Mouse (Mus musculus) kidney, postnatal 10 days (tissue): ENCODE results near the gene Bmp7.

Source experiments
- DNase-seq: peaks from one replicate; pipeline ENCODE4 v3.0.0; 2021; ENCODE audit warnings: mixed read lengths

Bmp7 gene

GRCm38 (mm10) chr2:172940799-172941163 is 660 bp upstream of the Bmp7 start:
- peak; percentile 54 for DNase-seq

GRCm38 (mm10) chr2:172939639-172940002 is 500 bp downstream of the Bmp7 start:
- no peak for DNase-seq

DNA sequence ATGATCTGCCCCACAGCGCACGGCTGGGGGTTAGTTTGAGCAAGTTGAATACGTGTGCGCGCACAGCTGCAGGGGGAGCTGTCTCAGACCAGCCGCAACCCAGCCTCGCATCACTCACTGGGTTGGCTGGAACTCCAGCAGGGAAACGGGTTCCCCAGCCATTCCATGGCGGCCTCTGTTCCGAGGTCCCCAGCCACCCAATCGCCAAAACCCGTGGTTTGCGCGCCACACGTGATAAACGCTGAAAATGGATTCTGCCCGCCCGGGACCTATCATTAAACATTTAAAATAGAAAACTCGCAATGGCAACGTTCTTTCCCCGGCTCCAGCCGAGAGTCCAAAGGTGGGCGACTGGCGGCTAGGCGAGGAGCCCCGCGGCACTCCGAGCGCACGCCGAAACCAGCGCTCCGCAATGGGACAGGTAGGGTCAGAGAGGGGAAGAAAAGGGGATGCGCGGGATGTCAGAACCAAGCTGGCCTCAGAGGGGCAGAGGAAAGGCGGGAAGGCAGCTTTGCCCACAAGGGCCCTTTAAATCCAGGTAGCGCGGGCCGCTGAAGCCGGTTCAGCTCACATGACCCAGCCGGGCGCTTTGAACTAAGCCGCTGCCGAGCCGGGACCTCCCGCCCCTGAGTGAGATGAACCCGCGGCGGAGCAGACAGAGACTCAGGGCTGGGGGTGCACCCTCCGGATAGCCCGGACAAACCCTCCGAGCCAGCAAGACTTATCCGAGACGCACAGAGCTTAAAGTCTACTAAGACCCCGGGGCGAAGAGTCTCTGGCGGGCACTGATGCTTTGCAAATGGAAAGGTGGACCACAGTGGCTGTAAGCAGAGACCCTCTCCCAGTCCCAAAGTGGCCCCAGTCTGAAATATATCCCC is 1.1 kb downstream of the Bmp7 start:
- peak; percentile 82 for DNase-seq

- no peak for DNase-seq
Observed at GRCm38 (mm10) chr2:172937326-172938190, 2.6 kb downstream of the Bmp7 start.

DNA sequence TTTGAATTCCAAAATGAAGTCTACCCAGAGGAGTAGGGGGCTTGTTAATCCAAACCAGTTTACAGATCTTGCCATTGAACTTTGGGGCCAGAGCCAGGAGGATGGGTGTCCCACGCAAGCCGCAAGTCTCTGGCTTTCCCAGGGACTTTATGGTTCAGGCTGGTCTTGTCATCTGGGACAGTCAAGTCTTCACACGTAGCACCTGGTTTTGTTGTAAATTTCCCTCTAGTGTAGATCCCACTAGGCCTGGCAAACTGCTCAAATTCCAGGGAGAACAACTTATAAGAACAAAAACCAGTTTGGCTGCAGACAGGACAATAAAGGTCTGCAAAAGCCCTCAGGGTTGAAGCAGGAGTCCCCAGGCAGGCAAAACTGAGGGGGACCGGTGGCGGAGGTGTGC is 3.3 kb downstream of the Bmp7 start:
- no peak for DNase-seq

DNA sequence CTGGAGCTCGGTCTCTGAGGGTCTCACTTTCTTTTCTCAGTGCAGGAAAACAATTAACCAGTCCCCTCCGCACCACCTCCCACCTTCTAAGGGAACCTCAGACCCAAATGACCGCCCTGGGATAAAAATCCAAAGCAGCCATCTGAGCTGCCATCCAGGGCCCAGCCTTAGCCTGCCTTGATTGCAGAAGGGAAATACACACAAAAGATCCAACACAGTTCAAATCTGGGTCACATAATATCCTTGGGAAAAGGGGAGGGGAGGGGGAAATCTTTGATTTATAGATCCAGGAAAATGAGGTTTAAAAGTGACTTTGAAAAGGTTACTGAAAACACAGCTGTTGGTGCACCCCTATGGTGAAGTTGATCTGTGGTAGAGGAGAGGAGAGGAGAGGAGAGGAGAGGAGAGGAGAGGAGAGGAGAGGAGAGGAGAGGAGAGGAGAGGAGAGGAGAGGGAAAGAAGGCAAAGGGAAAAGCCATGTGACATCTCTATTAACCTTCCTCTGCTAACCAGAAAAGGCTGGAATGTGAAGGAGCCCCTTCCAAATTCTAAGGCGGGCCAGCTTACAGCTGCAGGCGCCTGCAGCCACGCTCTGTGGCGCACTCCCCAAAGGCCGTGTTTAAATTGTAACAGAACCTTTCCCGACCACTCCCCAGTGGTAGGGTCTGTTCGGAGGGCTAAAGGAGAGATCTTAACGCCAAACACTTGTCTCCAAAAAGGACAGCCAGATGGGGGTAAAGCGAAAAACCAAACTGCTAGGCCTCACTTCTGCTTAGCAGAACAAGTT is 4.2 kb downstream of the Bmp7 start:
- DNase-seq, result no peak

- DNase-seq, result peak; percentile 34
Observed at GRCm38 (mm10) chr2:172934891-172935740, 5.0 kb downstream of the Bmp7 start.

DNA sequence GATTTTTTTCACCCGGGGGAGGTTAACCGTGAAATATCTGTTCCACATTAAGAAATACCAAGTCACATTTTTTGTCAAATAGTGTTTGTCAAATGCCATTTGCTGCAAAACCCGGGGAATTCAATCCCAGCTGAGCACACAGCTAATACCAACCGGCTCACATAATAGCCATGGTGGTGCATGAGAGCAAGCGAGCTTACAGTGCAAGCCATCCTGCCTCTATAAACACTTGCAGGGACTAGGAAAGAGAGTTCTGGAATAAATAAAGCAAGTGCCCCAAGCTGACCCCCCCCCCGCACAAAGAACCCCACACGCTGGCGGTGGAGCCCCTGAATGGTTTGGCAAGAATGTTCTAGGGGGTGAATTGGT is 5.7 kb downstream of the Bmp7 start:
- no peak for DNase-seq

GRCm38 (mm10) chr2:172933631-172934419 is 6.3 kb downstream of the Bmp7 start:
- DNase-seq, result peak; percentile 87

DNA sequence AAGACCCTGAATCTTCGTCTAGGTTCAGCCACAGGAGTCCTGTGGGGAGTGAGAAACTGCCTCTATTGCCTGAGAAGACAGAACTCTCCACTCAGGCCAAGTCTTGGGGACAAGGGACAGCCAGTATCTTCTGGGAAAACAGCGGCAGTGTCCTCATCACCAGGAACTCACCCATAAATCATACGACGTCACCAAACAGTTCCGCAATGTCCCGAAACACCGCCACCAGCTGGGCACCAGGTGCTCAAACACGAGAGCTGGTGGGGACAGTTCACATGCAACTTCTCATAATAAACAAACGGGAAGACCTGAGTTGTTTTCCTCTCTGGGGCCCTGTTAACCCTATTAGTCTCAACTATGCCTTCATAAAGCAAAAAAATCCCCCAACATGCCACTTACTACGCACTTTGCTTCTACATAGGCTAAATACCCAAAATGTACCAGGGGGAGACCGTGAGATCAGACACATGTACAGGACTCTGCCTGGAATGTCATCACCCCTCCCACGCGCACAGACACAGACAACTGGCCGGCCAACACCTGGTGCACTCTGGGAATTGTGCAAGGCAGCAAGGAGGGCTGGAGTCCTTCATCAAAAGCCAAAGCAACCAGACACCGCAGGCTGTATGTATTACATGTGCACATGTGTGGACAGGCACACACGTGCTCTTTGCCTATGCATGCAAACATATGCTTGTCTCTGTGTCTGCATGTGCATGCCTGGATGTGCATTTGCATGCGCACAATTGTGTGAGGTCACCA is 8.8 kb downstream of the Bmp7 start:
- DNase-seq, result peak; percentile 60

DNA sequence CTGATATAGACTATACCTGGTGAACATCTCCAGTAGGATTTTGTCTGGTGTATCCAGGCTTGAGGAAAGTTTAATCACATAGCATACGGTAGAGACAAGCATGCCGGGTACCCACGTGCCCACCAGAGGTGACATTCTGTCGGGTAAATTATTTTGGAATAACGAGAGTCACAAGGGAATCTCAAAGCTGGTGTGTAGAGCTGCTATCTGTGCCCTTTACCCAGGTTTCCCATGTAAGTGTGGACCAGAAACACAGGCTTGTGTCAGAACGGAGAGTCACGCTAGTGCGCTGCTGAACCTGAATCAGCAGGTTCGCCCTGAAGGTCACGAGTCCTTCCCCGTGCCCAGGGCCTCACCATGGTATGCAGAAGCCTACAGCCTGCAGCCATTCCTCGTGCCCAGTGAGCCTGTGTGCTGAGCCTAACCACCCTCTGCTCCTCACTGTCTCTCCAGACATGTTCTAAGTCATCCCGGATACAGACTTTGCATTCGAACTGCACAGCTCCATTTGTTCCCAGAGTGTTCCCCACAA is 10.2 kb downstream of the Bmp7 start:
- peak; percentile 77 for DNase-seq

DNA sequence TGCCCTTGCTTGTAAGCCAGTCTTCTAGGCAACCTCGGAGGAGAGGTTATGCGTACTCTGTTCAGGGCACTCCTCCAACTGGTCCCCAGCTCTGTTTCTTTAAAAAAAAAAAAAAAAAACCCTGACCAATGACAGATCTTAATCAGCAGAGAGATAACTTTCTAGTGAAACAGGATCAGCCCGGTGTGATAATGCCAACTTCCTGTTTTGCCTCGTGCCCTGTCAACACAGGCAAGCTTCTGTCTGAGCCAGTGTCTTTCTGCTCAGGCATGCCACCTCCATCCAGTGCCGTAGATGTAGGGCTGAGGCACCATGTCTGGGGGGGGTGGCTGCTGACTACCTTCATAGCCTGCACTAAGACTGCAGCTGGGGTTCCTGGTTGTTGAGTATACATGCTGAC is 12.5 kb downstream of the Bmp7 start:
- no peak for DNase-seq

- peak; percentile 43 for DNase-seq
Observed at GRCm38 (mm10) chr2:172926311-172926710, 13.8 kb downstream of the Bmp7 start.

GRCm38 (mm10) chr2:172924961-172925360 is 15.2 kb downstream of the Bmp7 start:
- no peak for DNase-seq

DNA sequence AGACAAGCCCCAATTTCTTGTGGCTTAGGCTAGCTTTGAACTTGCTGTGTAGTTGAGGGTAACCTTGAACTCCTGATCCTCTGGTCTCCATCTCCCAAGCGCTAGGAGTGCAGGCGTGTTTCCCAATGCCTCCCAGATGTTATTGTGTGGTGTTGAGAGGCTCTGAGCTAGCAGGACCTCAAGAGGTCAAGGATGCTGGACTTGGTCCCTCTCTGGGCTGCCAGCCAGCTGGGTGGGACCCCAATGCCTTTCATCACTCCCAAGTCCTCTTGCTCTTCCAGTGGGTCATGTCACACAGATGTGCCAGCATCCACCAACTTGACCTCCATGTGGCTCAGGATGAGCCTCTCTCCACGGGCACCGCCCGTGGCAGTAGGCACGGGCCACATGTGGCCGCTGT is 16.9 kb downstream of the Bmp7 start:
- peak; percentile 51 for DNase-seq

DNA sequence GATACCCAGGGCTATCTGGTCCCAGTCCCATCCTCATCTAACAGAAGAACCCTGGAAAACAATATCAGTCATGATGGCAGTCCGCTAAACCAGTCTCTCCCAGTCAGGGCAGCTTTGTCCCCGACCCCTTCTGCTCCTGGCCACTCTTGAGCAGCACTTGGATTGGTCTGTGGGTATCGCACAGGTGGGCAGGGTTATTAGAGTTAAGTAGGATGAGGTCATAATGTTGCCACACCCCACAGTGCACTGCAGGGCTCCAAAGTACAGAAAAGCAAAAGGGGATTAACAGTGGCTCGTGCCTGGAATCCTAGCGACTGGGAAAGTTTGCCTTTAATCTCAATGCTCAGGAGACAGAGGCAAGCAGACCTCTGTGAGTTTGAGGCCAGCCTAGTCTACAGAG is 17.5 kb downstream of the Bmp7 start:
- DNase-seq, result no peak

DNA sequence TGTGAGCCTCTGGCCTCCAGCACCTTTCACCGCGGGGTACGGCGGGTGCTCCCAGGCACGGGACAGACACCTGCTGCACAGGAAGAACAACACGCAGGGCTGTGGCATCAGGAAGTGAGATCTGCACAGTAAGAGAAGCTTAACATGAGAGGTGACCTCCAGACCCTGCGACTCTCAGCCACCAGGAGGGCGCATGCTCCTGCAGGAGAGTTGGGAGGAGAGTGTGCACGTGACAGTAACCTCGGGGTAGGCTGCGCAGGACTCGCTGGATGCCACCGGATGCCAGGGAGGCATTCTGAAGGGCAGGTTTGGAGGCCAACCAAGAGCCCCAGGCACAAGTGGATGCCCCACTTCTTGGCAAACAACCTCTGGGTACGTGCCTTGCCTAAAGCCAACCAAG is 26.1 kb downstream of the Bmp7 start:
- DNase-seq, result peak; percentile 53

DNA sequence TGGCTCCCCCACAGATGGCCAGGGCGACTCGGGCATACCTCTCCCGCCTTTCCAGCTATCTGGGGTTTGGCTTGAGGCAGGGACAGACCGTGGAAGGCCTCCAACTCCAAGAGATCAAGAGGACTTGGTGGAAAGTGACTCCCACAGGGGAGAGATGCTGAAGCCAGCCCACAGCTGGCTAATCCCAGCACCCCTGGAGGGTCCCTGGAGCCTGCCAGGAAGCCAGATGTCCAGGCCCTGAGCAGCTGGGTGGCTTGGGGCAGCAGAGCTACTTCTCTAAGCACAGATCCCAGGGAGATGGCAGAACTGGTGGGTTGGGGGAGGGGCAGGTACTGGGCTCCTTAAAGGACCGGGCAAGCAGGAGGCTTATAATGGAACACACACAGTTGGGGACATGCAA is 28.4 kb downstream of the Bmp7 start:
- DNase-seq, result no peak

DNA sequence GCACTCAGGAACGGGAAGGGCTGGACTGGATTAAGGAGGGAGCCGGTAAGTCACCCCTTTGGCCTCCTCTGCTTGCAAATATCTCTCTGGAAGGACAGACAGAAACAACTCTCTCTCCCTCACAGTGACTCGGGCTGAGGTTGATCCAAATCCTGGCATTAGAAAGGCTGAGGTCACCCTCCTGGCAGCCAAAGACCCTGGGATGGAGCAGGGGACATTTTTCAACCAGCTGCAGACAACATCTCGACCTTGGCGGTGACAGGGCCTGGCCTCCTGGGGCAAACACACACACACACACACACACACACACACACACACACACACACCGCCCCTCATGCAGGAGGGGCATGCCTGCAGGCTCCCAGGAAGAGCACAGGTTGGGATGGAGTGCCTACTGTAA is 29.0 kb downstream of the Bmp7 start:
- no peak for DNase-seq

DNA sequence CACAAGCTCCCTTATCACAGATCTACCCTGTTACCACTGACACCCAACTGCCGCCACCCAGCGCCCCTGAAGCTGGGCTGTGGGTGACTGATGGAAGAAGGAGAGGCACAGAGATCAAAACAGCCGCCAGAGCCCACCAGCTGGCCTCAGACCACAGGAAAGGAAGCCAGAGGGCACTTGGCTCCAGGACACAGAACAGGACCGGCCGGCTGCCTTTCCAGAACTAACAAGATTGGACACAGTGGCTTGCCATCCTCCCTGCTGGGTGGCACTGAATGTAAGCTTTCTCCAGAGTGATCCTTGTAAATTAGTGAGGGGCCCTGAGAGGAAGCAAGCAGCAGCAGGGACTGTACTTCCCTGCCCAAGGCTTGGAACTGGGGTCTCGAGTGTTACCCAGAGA is 30.7 kb downstream of the Bmp7 start:
- no peak for DNase-seq
